Mouse (Mus musculus) ES-E14 (cell line): ENCODE measurements around the gene Igf2r. TPM values are rescaled to one million over a fixed set of nuclear protein-coding genes. Genes with fewer than 3 reads are reported as not detected.
A peak's percentile ranks its signal among the peaks of the same experiment; 100 is the strongest.

Experiments used
- DNase-seq: peaks from one replicate; pipeline ENCODE4 v3.0.0-alpha.2; 2013; ENCODE audit warnings: low read depth, low spot score
- H3K27ac ChIP-seq: 2 replicates; pipeline ENCODE4 v1.5.1; 2012; ENCODE audit warnings: low read depth, mild to moderate bottlenecking, low read length, moderate library complexity, mixed read lengths; ENCODE audit not compliant: poor library complexity, insufficient read depth, severe bottlenecking
- H3K36me3 ChIP-seq: 2 replicates; pipeline ENCODE4 v1.6.1; 2012; ENCODE audit warnings: mild to moderate bottlenecking, low read length, moderate library complexity, mixed read lengths; ENCODE audit not compliant: control insufficient read depth, poor library complexity, insufficient read depth, severe bottlenecking
- H3K4me1 ChIP-seq, 2 experiments: fragments of 150-350 bp in 1 of 2; sonication (generic) in 1 of 2; 2 replicates each; pipeline ENCODE4 v1.6.1; 2012; ENCODE audit warnings: low read length in 2 of 2, mild to moderate bottlenecking in 1 of 2, mixed read lengths in 1 of 2; ENCODE audit not compliant: control insufficient read depth in 2 of 2, insufficient read depth in 2 of 2, poor library complexity in 1 of 2
- H3K4me3 ChIP-seq, 2 experiments: fragments of 150-350 bp in 1 of 2; sonication (generic) in 1 of 2; 2 replicates each; pipeline ENCODE4 v1.5.1; 2012; ENCODE audit warnings: low read length in 2 of 2, low read depth in 1 of 2, mild to moderate bottlenecking in 1 of 2, mixed read lengths in 1 of 2; ENCODE audit not compliant: insufficient read depth in 1 of 2, poor library complexity in 1 of 2, severe bottlenecking in 1 of 2
- H3K9ac ChIP-seq: 2 replicates; pipeline ENCODE4 v1.6.1; 2012; ENCODE audit warnings: low read depth, mild to moderate bottlenecking, low read length, mixed read lengths; ENCODE audit not compliant: poor library complexity, insufficient read depth, severe bottlenecking
- H3K9me3 ChIP-seq: fragments of 150-350 bp; sonication (generic); 2 replicates; pipeline ENCODE4 v1.6.1; 2012; ENCODE audit warnings: low read depth, mild to moderate bottlenecking, low read length; ENCODE audit not compliant: control insufficient read depth, insufficient read depth
- CHD2 ChIP-seq: IDR thresholded peaks from 2 replicates; pipeline ENCODE4 v1.6.1; 2014; ENCODE audit warnings: mild to moderate bottlenecking, low read depth, low read length, inconsistent platforms
- HCFC1 ChIP-seq: IDR thresholded peaks from 2 replicates; pipeline ENCODE4 v1.6.1; 2012; ENCODE audit warnings: low read length, inconsistent platforms, borderline replicate concordance; ENCODE audit not compliant: insufficient read depth
- MAFK ChIP-seq: IDR thresholded peaks from 2 replicates; pipeline ENCODE4 v1.6.1; 2014; ENCODE audit warnings: mild to moderate bottlenecking, low read depth, low read length, inconsistent platforms; ENCODE audit not compliant: insufficient read depth
- ZC3H11A ChIP-seq: IDR thresholded peaks from 2 replicates; pipeline ENCODE4 v1.6.1; 2012; ENCODE audit warnings: low read depth, mild to moderate bottlenecking, inconsistent platforms, low read length, borderline replicate concordance
- ZNF384 ChIP-seq: IDR thresholded peaks from 2 replicates; pipeline ENCODE4 v1.6.1; 2012; ENCODE audit warnings: low read depth, low read length, inconsistent platforms
- in situ Hi-C, 2 experiments: fragments of 600-800 bp; cut with MboI; formaldehyde crosslinking; loops; one replicate each; pipeline ENCODE4 v1.15.1; 2025; ENCODE audit warnings: low sequenced_read_pairs in 2 of 2, inconsistent platforms in 1 of 2; ENCODE audit not compliant: unreplicated experiment in 2 of 2
- total RNA-seq: library from RNA; depleted of rRNA; stranded (reverse); fragments of 300-350 nt; gene quantifications from 2 replicates; pipeline ENCODE4 v1.2.3, GENCODE M21; 2012

Igf2r gene
- total RNA-seq, 1 experiment: 91.9 TPM

DNA sequence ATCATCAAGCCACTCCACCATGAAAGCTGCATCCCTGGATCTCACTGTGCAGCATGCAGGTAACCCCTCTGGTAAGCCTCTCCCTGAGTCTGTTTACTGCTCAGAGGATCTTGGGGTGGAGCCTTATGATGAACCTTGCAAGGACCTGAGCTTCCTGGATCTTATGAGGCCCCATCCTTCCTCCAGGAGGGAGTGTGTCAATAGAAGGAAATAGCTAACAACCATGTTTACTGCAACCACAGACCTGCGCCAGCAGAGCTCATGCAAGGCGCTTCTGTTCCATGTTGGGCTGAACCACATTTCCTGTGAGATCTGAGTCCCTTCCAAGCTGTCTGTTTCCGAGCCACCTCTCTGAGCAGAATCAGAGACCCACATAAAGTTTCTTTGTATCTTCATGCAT, 10.0 kb upstream of the Igf2r start:
- no peaks in the 10 kb centered on the region for H3K4me1 ChIP-seq
- H3K9me3 ChIP-seq: no peaks in the 10 kb centered on the region
- H3K4me3 ChIP-seq: no peak overlapping the region
- H3K9ac ChIP-seq: no peak overlapping the region
- H3K36me3 ChIP-seq: no peaks in the 10 kb centered on the region
- TF ChIP-seq CHD2 (no peak), HCFC1 (no peak), ZC3H11A (no peak), MAFK (no peak), ZNF384 (no peak)
- no peak overlapping the region for H3K27ac ChIP-seq
- DNase-seq: no peak
- in situ Hi-C loops: no loop called here

GRCm38 (mm10) chr17:12773956-12774355, 4.5 kb upstream of the Igf2r start:
- peaks cover 0 to 2% of the 10 kb centered on the region in 2 experiments; a peak in 1 of 4 replicates for H3K4me1 ChIP-seq
- in situ Hi-C loops: no loop called here
- H3K9me3 ChIP-seq: no peaks in the 10 kb centered on the region
- no peak overlapping the region for H3K9ac ChIP-seq
- H3K36me3 ChIP-seq: no peaks in the 10 kb centered on the region
- H3K27ac ChIP-seq: no peak overlapping the region
- TF ChIP-seq HCFC1: no peak
- TF ChIP-seq MAFK: no peak
- no peak for TF ChIP-seq ZNF384
- no peak for TF ChIP-seq ZC3H11A
- no peak for TF ChIP-seq CHD2
- H3K4me3 ChIP-seq: no peak overlapping the region
- DNase-seq: no peak

DNA sequence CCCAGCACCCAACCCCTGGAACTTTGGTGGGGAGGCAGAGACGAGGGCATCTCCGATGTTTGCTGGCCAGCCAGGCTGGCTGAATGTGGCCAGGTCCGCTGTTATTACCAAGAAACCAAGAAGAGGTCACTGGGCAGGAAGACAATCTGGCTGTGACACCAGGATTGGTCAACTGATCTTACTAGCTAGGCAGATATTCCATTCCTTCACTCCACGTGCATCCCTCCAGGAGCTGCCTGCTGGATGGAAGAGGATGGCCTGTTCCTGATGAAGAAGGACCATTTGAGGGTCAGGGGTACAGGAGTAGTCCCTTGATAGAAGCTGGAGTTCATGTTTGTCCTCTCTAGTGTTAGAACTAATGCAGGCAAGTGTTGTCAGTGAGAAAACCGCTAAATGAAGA, 1.0 kb upstream of the Igf2r start:
- TF ChIP-seq ZC3H11A (no peak), CHD2 (no peak), MAFK (no peak), ZNF384 (no peak), HCFC1 (no peak)
- no peaks in the 10 kb centered on the region for H3K36me3 ChIP-seq

DNA sequence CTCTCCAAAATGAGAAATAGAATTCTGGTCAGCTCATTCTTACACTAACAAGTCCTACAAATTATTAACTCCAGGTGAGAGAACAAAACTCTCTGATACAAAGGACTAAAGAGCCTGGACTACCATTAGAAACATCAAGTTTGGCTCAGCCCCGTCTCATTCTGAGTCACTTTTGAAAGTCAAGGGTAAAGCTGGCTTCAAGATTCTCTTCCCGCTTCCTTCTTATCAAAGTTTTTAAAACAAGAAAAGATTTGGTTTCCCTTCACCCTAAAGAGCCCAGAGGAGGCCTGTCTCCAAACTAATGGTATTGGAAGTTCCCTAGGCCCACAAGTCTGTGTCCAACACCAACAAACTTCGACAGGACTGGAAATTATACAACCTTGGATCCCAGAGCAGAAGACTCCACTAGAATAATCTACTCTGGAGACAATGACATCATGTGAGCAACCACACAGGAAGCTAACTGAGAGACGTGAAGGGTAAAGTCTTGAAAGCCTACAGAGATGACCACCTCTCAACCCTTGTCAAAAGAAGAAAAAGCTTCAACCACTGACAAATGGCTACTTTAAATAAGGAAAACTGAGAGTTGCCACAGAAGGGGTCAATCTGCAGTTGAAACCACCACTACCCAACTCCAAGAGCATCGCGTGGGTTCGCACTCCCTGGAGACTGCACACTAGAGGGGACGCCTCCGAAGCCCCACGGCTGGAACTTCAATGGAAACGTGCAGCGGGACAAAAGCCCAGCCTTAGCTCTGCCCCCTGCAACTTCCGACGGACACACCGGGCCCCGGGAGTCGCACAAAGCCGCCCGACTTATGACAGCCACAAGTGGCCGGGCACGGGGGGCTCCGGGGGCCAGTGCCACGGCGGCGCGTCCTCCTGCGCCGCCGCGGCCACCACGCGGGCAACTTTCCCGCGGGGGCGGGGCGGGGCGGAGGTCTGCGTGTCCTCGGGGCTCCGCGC, 767 bp downstream of the Igf2r start:
- Histone ChIP-seq H3K4me3 (peak overlapping the region; percentile 75 to 90), H3K27ac (no peak overlapping the region), H3K4me1 (peaks cover 0 to 2% of the 10 kb centered on the region in 2 experiments; a peak in 2 of 4 replicates), H3K9me3 (no peaks in the 10 kb centered on the region), H3K36me3 (no peaks in the 10 kb centered on the region), H3K9ac (peak overlapping the region; percentile 88)
- in situ Hi-C loops: no loop called here
- no peak for TF ChIP-seq CHD2
- no peak for TF ChIP-seq HCFC1
- TF ChIP-seq MAFK: no peak
- TF ChIP-seq ZC3H11A: no peak
- TF ChIP-seq ZNF384: no peak
- DNase-seq: no peak

More for the DNA sequence above, 1.0 kb upstream of the Igf2r start:
- in situ Hi-C loops: no loop called here
- Histone ChIP-seq H3K4me1 (peaks cover 0 to 2% of the 10 kb centered on the region in 2 experiments; a peak in 2 of 4 replicates), H3K27ac (no peak overlapping the region), H3K4me3 (no peak overlapping the region), H3K9ac (no peak overlapping the region), H3K9me3 (no peaks in the 10 kb centered on the region)
- no peak for DNase-seq
